Mouse (Mus musculus): ENCODE results near the gene Rdh8. TPM values are rescaled to one million over a fixed set of nuclear protein-coding genes. Genes with fewer than 3 reads are reported as not detected.

Gene Rdh8
- total and polyA plus RNA-seq, 3 experiments = not detected

DNA sequence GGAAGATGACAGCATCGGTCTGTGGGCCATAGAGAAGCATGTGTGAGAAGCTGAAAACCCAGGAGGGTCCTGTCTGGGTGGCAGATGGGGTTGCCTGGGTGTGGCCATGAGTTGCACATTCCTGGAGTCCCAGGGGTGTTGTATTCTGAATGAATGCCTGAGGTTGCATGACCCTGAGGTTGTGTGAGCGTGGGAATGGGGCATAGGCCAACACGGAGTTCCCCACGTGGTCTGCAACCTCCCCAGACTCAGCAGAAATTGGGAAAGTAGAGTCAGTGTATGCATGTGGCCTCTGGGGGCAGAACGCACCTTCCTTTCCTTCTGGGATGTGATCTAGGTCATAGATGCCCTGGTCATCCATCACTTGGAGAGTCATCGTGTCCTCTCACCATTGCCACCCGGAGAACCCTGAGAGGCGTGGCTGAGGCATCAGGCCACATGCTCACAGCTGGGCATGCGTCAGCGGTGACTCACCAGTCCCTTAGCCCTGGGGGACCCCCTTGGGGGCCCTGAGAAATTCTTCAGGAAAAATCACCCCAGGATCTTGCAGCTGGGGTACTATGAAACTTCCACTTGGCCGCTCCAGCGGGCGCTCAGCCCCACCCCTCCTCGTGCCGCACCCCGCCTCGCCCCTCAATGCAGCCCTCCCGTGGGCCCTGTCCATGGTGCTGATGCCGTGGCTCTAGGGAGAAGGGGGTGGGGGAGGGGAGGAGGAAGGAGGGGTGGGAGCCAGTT lies 5.6 kb upstream of the Rdh8 start:
- DNase-seq (ENCODE audit: low spot score) (peak; percentile 44), ATAC-seq (ENCODE audit: extremely low read depth, insufficient number of reproducible peaks, low FRiP score, poor library complexity, severe bottlenecking) (no peak)
- Histone ChIP-seq H3K9me3 (replicated peaks) (no peaks in the 10 kb centered on the region), H3K27me3 (ENCODE audit: insufficient read depth, low read length) (no peaks in the 10 kb centered on the region), H3K4me3 (ENCODE audit: low read depth, low read length) (no peak overlapping the region), H3K36me3 (replicated peaks) (no peaks in the 10 kb centered on the region), H3K4me1 (ENCODE audit: insufficient read depth, low read depth, low read length) (peaks cover 6% of the 10 kb centered on the region)
- TF ChIP-seq CTCF (IDR thresholded peaks at IDR 0.05; ENCODE audit: low read depth, low read length) (no peak), GATA1 (IDR thresholded peaks at IDR 0.05; ENCODE audit: borderline replicate concordance, low read length) (no peak), GATA2 (IDR thresholded peaks at IDR 0.05; ENCODE audit: borderline replicate concordance, low read depth, low read length) (no peak)

DNA sequence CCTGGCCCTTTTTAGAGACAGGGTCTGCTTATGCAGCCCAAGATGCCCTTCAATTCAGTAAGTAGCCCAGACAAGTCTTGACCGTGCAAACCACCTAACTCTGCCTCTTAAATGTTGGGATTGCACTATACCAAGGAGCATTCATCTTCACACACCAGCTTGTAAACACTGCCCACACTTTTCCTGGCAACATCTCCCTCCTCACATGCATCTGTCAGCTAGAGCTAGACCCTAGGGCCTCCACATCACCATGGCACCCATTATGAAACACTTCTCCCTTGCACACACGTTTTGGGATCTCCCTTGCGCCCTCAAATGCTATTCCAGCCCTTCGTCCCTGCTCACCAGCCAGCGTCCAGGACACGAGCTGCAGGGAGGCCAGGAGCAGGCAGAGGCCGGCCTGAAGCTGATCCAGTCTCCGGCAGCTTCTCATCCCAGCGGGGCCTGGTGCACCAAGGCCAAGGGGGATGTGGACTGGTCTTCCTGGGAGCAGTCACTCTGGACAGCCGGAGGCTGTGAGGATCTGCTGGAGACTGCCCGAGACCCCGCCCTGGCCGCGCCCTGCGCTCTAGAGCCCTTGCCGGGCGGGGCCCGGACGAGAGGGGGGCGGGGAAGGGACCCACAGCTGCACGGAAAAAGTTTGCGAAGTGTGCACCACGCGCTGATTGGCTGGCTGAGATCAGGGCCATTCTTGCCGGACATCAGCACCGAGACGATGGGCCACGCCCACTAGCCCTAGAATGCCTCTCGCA lies 3.6 kb upstream of the Rdh8 start, which contains the start of gene Col5a3:
Gene Col5a3 (minus strand): TSS at position 547 of the 752 bp plus-strand sequence.
- ATAC-seq (ENCODE audit: extremely low read depth, insufficient number of reproducible peaks, low FRiP score, poor library complexity, severe bottlenecking) (no peak), DNase-seq (ENCODE audit: low spot score) (no peak)
- Histone ChIP-seq H3K4me1 (ENCODE audit: insufficient read depth, low read depth, low read length) (peaks cover 6% of the 10 kb centered on the region), H3K4me3 (ENCODE audit: low read depth, low read length) (no peak within 1 kb of the TSS), H3K9me3 (replicated peaks) (no peaks in the 10 kb centered on the region), H3K36me3 (replicated peaks) (no peaks in the 10 kb centered on the region), H3K27me3 (ENCODE audit: insufficient read depth, low read length) (no peaks in the 10 kb centered on the region; the same call in 1 of the 2 replicates)
- TF ChIP-seq GATA2 (IDR thresholded peaks at IDR 0.05; ENCODE audit: borderline replicate concordance, low read depth, low read length) = no peak

DNA sequence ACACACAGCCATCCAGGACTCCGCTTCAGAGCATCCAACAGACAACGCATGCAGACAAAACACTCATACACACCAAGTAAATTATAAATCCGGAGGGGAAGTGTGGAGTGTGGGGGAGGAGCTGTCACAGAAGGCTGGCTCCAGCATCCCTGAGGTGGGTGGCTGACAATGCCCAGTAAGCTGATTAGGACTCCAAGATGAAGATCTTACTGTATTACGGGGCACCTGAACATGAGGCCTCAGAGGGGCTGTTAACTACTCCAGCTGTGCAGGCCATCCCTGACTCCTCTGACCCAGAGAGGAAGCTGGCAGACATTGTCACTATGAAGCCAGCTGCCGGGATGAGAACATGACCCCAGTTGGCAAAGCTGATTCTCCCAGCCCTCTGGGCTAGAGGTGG lies 1.7 kb downstream of the Rdh8 start:
- TF ChIP-seq GATA1 (IDR thresholded peaks at IDR 0.05; ENCODE audit: borderline replicate concordance, low read length) (no peak), CTCF (IDR thresholded peaks at IDR 0.05; ENCODE audit: low read depth, low read length) (no peak), GATA2 (IDR thresholded peaks at IDR 0.05; ENCODE audit: borderline replicate concordance, low read depth, low read length) (no peak), TAL1 (conservative IDR thresholded peaks at IDR 0.05; ENCODE audit: low read depth, low read length) (no peak), POLR2AphosphoS5 (IDR thresholded peaks at IDR 0.05; ENCODE audit: insufficient replicate concordance, low read depth, low read length) (no peak)
- peaks cover 2% of the 10 kb centered on the region for H3K27me3 ChIP-seq (ENCODE audit: insufficient read depth, low read length)
- H3K4me1 ChIP-seq (ENCODE audit: insufficient read depth, low read depth, low read length) = peaks cover 1% of the 10 kb centered on the region; the same call in 1 of the 2 replicates
- H3K4me3 ChIP-seq (ENCODE audit: low read depth, low read length) = no peak overlapping the region
- no peaks in the 10 kb centered on the region for H3K9me3 ChIP-seq (replicated peaks)
- ATAC-seq (ENCODE audit: extremely low read depth, insufficient number of reproducible peaks, low FRiP score, poor library complexity, severe bottlenecking) (no peak), DNase-seq (ENCODE audit: low spot score) (no peak)
- H3K36me3 ChIP-seq (replicated peaks) = no peaks in the 10 kb centered on the region

DNA sequence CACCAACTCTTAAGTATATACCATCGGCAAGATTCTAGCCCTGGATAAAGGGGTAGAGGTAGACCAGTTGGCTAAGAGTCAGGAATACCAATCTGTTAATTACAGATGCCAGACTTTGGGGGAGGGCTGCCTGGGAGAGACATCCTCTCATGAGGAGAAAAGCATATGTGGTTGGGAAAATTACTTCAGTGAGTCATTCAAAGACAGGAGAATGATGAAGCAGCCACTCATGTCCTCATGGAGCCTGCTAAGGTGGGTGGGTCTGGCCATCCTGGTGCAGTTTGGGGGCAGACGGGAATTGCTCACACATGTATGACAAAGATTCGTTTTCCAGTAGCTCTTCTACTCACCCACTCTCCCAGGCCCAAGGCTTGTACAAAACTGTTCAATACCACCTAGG lies 4.5 kb downstream of the Rdh8 start:
- Histone ChIP-seq H3K36me3 (replicated peaks) (no peaks in the 10 kb centered on the region), H3K4me1 (ENCODE audit: insufficient read depth, low read depth, low read length) (no peaks in the 10 kb centered on the region), H3K9me3 (replicated peaks) (no peaks in the 10 kb centered on the region), H3K4me3 (ENCODE audit: low read depth, low read length) (no peak overlapping the region), H3K27me3 (ENCODE audit: insufficient read depth, low read length) (peaks cover 8% of the 10 kb centered on the region)
- TF ChIP-seq POLR2AphosphoS5 (IDR thresholded peaks at IDR 0.05; ENCODE audit: insufficient replicate concordance, low read depth, low read length) (no peak), TAL1 (conservative IDR thresholded peaks at IDR 0.05; ENCODE audit: low read depth, low read length) (no peak), CTCF (IDR thresholded peaks at IDR 0.05; ENCODE audit: low read depth, low read length) (no peak), GATA1 (IDR thresholded peaks at IDR 0.05; ENCODE audit: borderline replicate concordance, low read length) (no peak), GATA2 (IDR thresholded peaks at IDR 0.05; ENCODE audit: borderline replicate concordance, low read depth, low read length) (no peak)
- ATAC-seq (ENCODE audit: extremely low read depth, insufficient number of reproducible peaks, low FRiP score, poor library complexity, severe bottlenecking) (no peak), DNase-seq (ENCODE audit: low spot score) (no peak)

DNA sequence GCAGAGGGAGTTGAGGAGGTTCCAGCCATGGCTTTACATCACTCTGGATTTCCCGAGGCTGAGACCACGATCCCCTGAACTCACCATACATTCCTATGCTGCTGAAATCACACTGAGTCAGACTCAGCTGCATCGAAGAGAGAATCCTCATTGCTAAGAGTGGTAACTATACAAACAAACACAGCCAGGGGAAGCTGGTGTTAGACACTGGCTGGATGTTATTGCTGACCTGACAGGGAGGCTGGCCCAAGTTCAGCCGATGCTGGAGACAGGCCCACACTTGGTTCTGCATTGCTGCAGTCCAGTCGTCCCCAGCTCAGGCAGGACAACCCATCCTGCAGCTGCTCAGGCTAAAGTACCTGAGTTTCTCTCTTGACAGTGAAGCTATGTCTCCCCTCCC lies 7.5 kb downstream of the Rdh8 start:
- no peak for TF ChIP-seq GATA1 (IDR thresholded peaks at IDR 0.05; ENCODE audit: borderline replicate concordance, low read length)
- ATAC-seq (ENCODE audit: extremely low read depth, insufficient number of reproducible peaks, low FRiP score, poor library complexity, severe bottlenecking) = no peak

DNA sequence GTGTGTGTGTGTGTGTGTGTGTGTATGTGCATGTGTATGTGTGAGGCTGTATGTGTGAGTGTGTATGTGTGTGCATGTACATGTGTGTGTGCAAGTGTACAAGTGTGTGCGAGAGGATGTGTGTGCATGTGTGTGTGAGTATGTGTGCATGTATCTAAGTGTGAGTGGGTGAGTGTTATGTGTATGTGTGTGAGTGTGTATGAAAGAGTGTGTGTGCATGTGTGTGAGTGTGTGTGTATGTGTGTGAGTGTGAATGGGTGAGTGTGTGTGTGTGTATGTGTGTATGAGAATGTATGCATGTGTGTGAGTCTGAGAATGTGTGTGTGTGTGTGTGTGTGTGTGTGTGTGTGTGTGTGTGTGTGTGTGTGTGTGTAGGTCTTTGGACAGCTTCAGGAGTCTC lies 9.8 kb downstream of the Rdh8 start:
- no peaks in the 10 kb centered on the region for H3K36me3 ChIP-seq (replicated peaks)
- H3K4me3 ChIP-seq (ENCODE audit: low read depth, low read length) = no peak overlapping the region
- TF ChIP-seq TAL1 (conservative IDR thresholded peaks at IDR 0.05; ENCODE audit: low read depth, low read length) (no peak), GATA2 (IDR thresholded peaks at IDR 0.05; ENCODE audit: borderline replicate concordance, low read depth, low read length) (no peak), CTCF (IDR thresholded peaks at IDR 0.05; ENCODE audit: low read depth, low read length) (no peak), GATA1 (IDR thresholded peaks at IDR 0.05; ENCODE audit: borderline replicate concordance, low read length) (no peak), POLR2AphosphoS5 (IDR thresholded peaks at IDR 0.05; ENCODE audit: insufficient replicate concordance, low read depth, low read length) (no peak)
- peaks cover 25% of the 10 kb centered on the region for H3K27me3 ChIP-seq (ENCODE audit: insufficient read depth, low read length)
- DNase-seq (ENCODE audit: low spot score) (no peak), ATAC-seq (ENCODE audit: extremely low read depth, insufficient number of reproducible peaks, low FRiP score, poor library complexity, severe bottlenecking) (no peak)
- H3K4me1 ChIP-seq (ENCODE audit: insufficient read depth, low read depth, low read length) = peaks cover 3% of the 10 kb centered on the region; the same call in 1 of the 2 replicates
- H3K9me3 ChIP-seq (replicated peaks) = no peaks in the 10 kb centered on the region

More for the DNA sequence above, 7.5 kb downstream of the Rdh8 start:
- DNase-seq (ENCODE audit: low spot score) = no peak
- H3K36me3 ChIP-seq (replicated peaks) = no peaks in the 10 kb centered on the region
- H3K4me3 ChIP-seq (ENCODE audit: low read depth, low read length) = no peak overlapping the region
- no peaks in the 10 kb centered on the region for H3K9me3 ChIP-seq (replicated peaks)
- peaks cover 20% of the 10 kb centered on the region for H3K27me3 ChIP-seq (ENCODE audit: insufficient read depth, low read length)
- H3K4me1 ChIP-seq (ENCODE audit: insufficient read depth, low read depth, low read length) = peaks cover under 1% of the 10 kb centered on the region; the same call in 1 of the 2 replicates
